Mouse (Mus musculus): ENCODE data around the gene Efna2. TPM values are rescaled to one million over a fixed set of nuclear protein-coding genes. Genes with fewer than 3 reads are reported as not detected.

Efna2 gene
- total and polyA plus RNA-seq, 3 experiments: 0.23 to 1.5 (median 0.86) TPM

GRCm38 (mm10) chr10:80161522-80162242, 17.6 kb upstream of the Efna2 start:
- Histone ChIP-seq H3K4me3 (replicated peaks in 1 of 3; ENCODE audit: low read depth in 2 of 3, low read length in 2 of 3, poor library complexity in 1 of 3) (no peak overlapping the region), H3K79me2 (replicated peaks; ENCODE audit: control insufficient read depth, extremely low read depth, insufficient read depth, poor library complexity, severe bottlenecking) (no peaks in the 10 kb centered on the region), H3K9me3 (replicated peaks; ENCODE audit: low read length) (no peaks in the 10 kb centered on the region), H3K4me1 (ENCODE audit: control insufficient read depth in 1 of 2, insufficient read depth in 2 of 2) (peaks cover 35 to 84% of the 10 kb centered on the region in 2 experiments), H3K27me3 (replicated peaks) (no peaks in the 10 kb centered on the region), H3K4me2 (ENCODE audit: insufficient read depth, low read depth, poor library complexity, severe bottlenecking) (peak overlapping the region; percentile 52; the same call in 1 of the 2 replicates), H3K9ac (ENCODE audit: insufficient read depth, low read depth) (peak overlapping the region; percentile 55; the same call in 1 of the 2 replicates), H3K27ac (ENCODE audit: insufficient read depth, low read depth) (peak overlapping the region; percentile 55), H3K36me3 (replicated peaks in 1 of 2; ENCODE audit: control insufficient read depth in 1 of 2, insufficient read depth in 1 of 2, low read length in 1 of 2) (peaks cover 4 to 10% of the 10 kb centered on the region in 2 experiments)
- no peak for DNase-seq (ENCODE audit: extremely low read depth)
- dilution Hi-C loops (cut with MboI; ENCODE audit: extremely low pct_ligation_motif_present, extremely low pct_unique_long_range_greater_than_20kb, low sequenced_read_pairs): no loop called here
- in situ Hi-C loops (cut with MboI; ENCODE audit: low pct_ligation_motif_present, low pct_unique_long_range_greater_than_20kb, low sequenced_read_pairs): no loop called here
- TF ChIP-seq E2F4 (IDR thresholded peaks at IDR 0.05; ENCODE audit: insufficient replicate concordance, low read depth, low read length) (no peak), CHD2 (IDR thresholded peaks at IDR 0.05; ENCODE audit: low read length) (peak; percentile 57; the same call in 1 of the 2 replicates)

GRCm38 (mm10) chr10:80162243-80162608, 17.1 kb upstream of the Efna2 start:
- H3K27ac ChIP-seq (ENCODE audit: insufficient read depth, low read depth): no peak overlapping the region
- dilution Hi-C loops (cut with MboI; ENCODE audit: extremely low pct_ligation_motif_present, extremely low pct_unique_long_range_greater_than_20kb, low sequenced_read_pairs) (no loop called here), in situ Hi-C loops (cut with MboI; ENCODE audit: low pct_ligation_motif_present, low pct_unique_long_range_greater_than_20kb, low sequenced_read_pairs) (no loop called here)
- no peaks in the 10 kb centered on the region for H3K79me2 ChIP-seq (replicated peaks; ENCODE audit: control insufficient read depth, extremely low read depth, insufficient read depth, poor library complexity, severe bottlenecking)
- peaks cover 35 to 85% of the 10 kb centered on the region in 2 experiments for H3K4me1 ChIP-seq (ENCODE audit: control insufficient read depth in 1 of 2, insufficient read depth in 2 of 2)
- TF ChIP-seq RCOR1 (conservative IDR thresholded peaks at IDR 0.05; ENCODE audit: low read depth, low read length) (no peak), CHD1 (IDR thresholded peaks at IDR 0.05; ENCODE audit: low read depth, low read length) (no peak), KAT2A (IDR thresholded peaks at IDR 0.05; ENCODE audit: insufficient replicate concordance, low read length) (no peak), MXI1 (IDR thresholded peaks at IDR 0.05; ENCODE audit: low read depth, low read length) (no peak), GABPA (IDR thresholded peaks at IDR 0.05; ENCODE audit: insufficient replicate concordance, low read depth, low read length) (no peak), ZNF384 (IDR thresholded peaks at IDR 0.05; ENCODE audit: low read depth, low read length) (no peak), SIN3A (IDR thresholded peaks at IDR 0.05; ENCODE audit: low read length) (no peak)
- DNase-seq (ENCODE audit: extremely low read depth): no peak
- H3K4me2 ChIP-seq (ENCODE audit: insufficient read depth, low read depth, poor library complexity, severe bottlenecking): no peak overlapping the region
- H3K9ac ChIP-seq (ENCODE audit: insufficient read depth, low read depth): no peak overlapping the region
- no peaks in the 10 kb centered on the region for H3K27me3 ChIP-seq (replicated peaks)
- H3K4me3 ChIP-seq (replicated peaks in 1 of 3; ENCODE audit: low read depth in 2 of 3, low read length in 2 of 3, poor library complexity in 1 of 3): no peak overlapping the region
- no peaks in the 10 kb centered on the region for H3K9me3 ChIP-seq (replicated peaks; ENCODE audit: low read length)
- H3K36me3 ChIP-seq (replicated peaks in 1 of 2; ENCODE audit: control insufficient read depth in 1 of 2, insufficient read depth in 1 of 2, low read length in 1 of 2): peaks cover 0 to 5% of the 10 kb centered on the region in 2 experiments

GRCm38 (mm10) chr10:80162716-80163299, 16.5 kb upstream of the Efna2 start:
- Histone ChIP-seq H3K4me3 (replicated peaks in 1 of 3; ENCODE audit: low read depth in 2 of 3, low read length in 2 of 3, poor library complexity in 1 of 3) (no peak overlapping the region), H3K79me2 (replicated peaks; ENCODE audit: control insufficient read depth, extremely low read depth, insufficient read depth, poor library complexity, severe bottlenecking) (no peaks in the 10 kb centered on the region), H3K27me3 (replicated peaks) (no peaks in the 10 kb centered on the region), H3K27ac (ENCODE audit: insufficient read depth, low read depth) (no peak overlapping the region), H3K4me1 (ENCODE audit: control insufficient read depth in 1 of 2, insufficient read depth in 2 of 2) (peaks cover 35 to 80% of the 10 kb centered on the region in 2 experiments), H3K9ac (ENCODE audit: insufficient read depth, low read depth) (no peak overlapping the region), H3K36me3 (replicated peaks in 1 of 2; ENCODE audit: control insufficient read depth in 1 of 2, insufficient read depth in 1 of 2, low read length in 1 of 2) (no peaks in the 10 kb centered on the region), H3K9me3 (replicated peaks; ENCODE audit: low read length) (no peaks in the 10 kb centered on the region), H3K4me2 (ENCODE audit: insufficient read depth, low read depth, poor library complexity, severe bottlenecking) (no peak overlapping the region)
- TF ChIP-seq TBP (conservative IDR thresholded peaks at IDR 0.05; ENCODE audit: low read depth, low read length) (no peak), JUND (conservative IDR thresholded peaks at IDR 0.05; ENCODE audit: low read depth, low read length) (no peak), NRF1 (IDR thresholded peaks at IDR 0.05; ENCODE audit: low read depth, low read length) (no peak), E2F4 (IDR thresholded peaks at IDR 0.05; ENCODE audit: insufficient replicate concordance, low read depth, low read length) (no peak), TCF12 (IDR thresholded peaks at IDR 0.05; ENCODE audit: low read depth, low read length) (no peak), CHD1 (IDR thresholded peaks at IDR 0.05; ENCODE audit: low read depth, low read length) (no peak), RCOR1 (conservative IDR thresholded peaks at IDR 0.05; ENCODE audit: low read depth, low read length) (no peak), POLR2AphosphoS2 (IDR thresholded peaks at IDR 0.05; ENCODE audit: low read depth, low read length) (no peak), MAFK (IDR thresholded peaks at IDR 0.05; ENCODE audit: insufficient replicate concordance, low read length) (no peak), RAD21 (IDR thresholded peaks at IDR 0.05; ENCODE audit: low read depth, low read length) (no peak), USF2 (conservative IDR thresholded peaks at IDR 0.05; ENCODE audit: low read depth, low read length) (no peak), ZC3H11A (IDR thresholded peaks at IDR 0.05; ENCODE audit: low read depth, low read length) (no peak), HCFC1 (IDR thresholded peaks at IDR 0.05; ENCODE audit: low read depth, low read length) (no peak), PAX5 (IDR thresholded peaks at IDR 0.05; ENCODE audit: low read length) (no peak), SIN3A (IDR thresholded peaks at IDR 0.05; ENCODE audit: low read length) (no peak), BHLHE40 (IDR thresholded peaks at IDR 0.05; ENCODE audit: low read depth, low read length) (no peak), SMC3 (IDR thresholded peaks at IDR 0.05; ENCODE audit: low read depth, low read length) (no peak), ETS1 (conservative IDR thresholded peaks at IDR 0.05; ENCODE audit: low read depth, low read length) (no peak), MXI1 (IDR thresholded peaks at IDR 0.05; ENCODE audit: low read depth, low read length) (no peak), GABPA (IDR thresholded peaks at IDR 0.05; ENCODE audit: insufficient replicate concordance, low read depth, low read length) (no peak)
- dilution Hi-C loops (cut with MboI; ENCODE audit: extremely low pct_ligation_motif_present, extremely low pct_unique_long_range_greater_than_20kb, low sequenced_read_pairs) (no loop called here), in situ Hi-C loops (cut with MboI; ENCODE audit: low pct_ligation_motif_present, low pct_unique_long_range_greater_than_20kb, low sequenced_read_pairs) (no loop called here)
- no peak for DNase-seq (ENCODE audit: extremely low read depth)

Data from CH12.LX (cell line).